Mouse (Mus musculus) limb, embryonic 11.5 days (tissue): ENCODE results near the gene Slc44a3. TPM values are rescaled to one million over a fixed set of nuclear protein-coding genes. Genes with fewer than 3 reads are reported as not detected.

Experiments used
- ATAC-seq: fragments of 200-750 bp; cut with Nextera tagmentation; 2 replicates; pipeline ENCODE4 v1.8.0; 2017; ENCODE audit warnings: low read depth; ENCODE audit not compliant: insufficient number of reproducible peaks, low FRiP score, low TSS enrichment
- DNase-seq: peaks from one replicate; pipeline ENCODE4 v3.0.0-alpha.2; 2015; ENCODE audit warnings: low spot score
- H3K27ac ChIP-seq: fragments of 300-500 bp; sonication (generic); replicated peaks from 2 replicates; pipeline ENCODE4 v1.5.1; 2014; ENCODE audit warnings: low read depth, mild to moderate bottlenecking, low read length
- H3K27me3 ChIP-seq: fragments of 300-500 bp; sonication (generic); 2 replicates; pipeline ENCODE4 v1.6.1; 2014; ENCODE audit warnings: mild to moderate bottlenecking, low read length, mixed read lengths; ENCODE audit not compliant: control insufficient read depth, insufficient read depth
- H3K36me3 ChIP-seq: fragments of 300-500 bp; sonication (generic); 2 replicates; pipeline ENCODE4 v1.6.1; 2014; ENCODE audit warnings: mild to moderate bottlenecking, low read length, moderate library complexity, mixed read lengths; ENCODE audit not compliant: control insufficient read depth, insufficient read depth
- H3K4me1 ChIP-seq: fragments of 300-500 bp; sonication (generic); 2 replicates; pipeline ENCODE4 v1.6.1; 2014; ENCODE audit warnings: low read length, mixed read lengths; ENCODE audit not compliant: control insufficient read depth, insufficient read depth
- H3K4me2 ChIP-seq: fragments of 300-500 bp; sonication (generic); 2 replicates; pipeline ENCODE4 v1.6.1; 2014; ENCODE audit warnings: low read depth, mild to moderate bottlenecking, moderate library complexity; ENCODE audit not compliant: severe bottlenecking
- H3K4me3 ChIP-seq: fragments of 300-500 bp; sonication (generic); 2 replicates; pipeline ENCODE4 v1.5.1; 2014; ENCODE audit warnings: low read depth, low read length
- H3K9ac ChIP-seq: fragments of 300-500 bp; sonication (generic); 2 replicates; pipeline ENCODE4 v1.6.1; 2014; ENCODE audit warnings: mild to moderate bottlenecking, low read length
- H3K9me3 ChIP-seq: fragments of 300-500 bp; sonication (generic); 2 replicates; pipeline ENCODE4 v1.6.1; 2016; ENCODE audit warnings: low read length; ENCODE audit not compliant: control insufficient read depth
- WGBS: fragments of 180-500 bp; shearing (Covaris S2); extraction: QIAGEN DNeasy Blood & Tissue Kit; methylation state at CpG from one replicate; pipeline ENCODE4 v1.1.7; 2014; 5-methylcytosine and 5-hydroxymethylcytosine counted together
- polyA plus RNA-seq: library from polyadenylated mRNA; unstranded; fragments of >200 nt; fragmentation: Nextera tagmentation; extraction: Ambion mirVana; gene quantifications from 2 replicates; pipeline ENCODE4 v1.2.1, GENCODE M21; 2014

The Slc44a3 gene
- polyA plus RNA-seq, 1 experiment from 2014 or later, result 0.75 TPM

GRCm38 (mm10) chr3:121429469-121429868, 102.7 kb downstream of the Slc44a3 start:
- no peaks in the 10 kb centered on the region for H3K9me3 ChIP-seq
- WGBS, result 79% methylated on average over 3 of the region's 3 CpGs
- H3K4me2 ChIP-seq, result no peak overlapping the region; the same call in 1 of the 2 replicates
- no peaks in the 10 kb centered on the region for H3K27me3 ChIP-seq
- ATAC-seq (no peak), DNase-seq (no peak)
- no peak overlapping the region for H3K27ac ChIP-seq
- no peak overlapping the region for H3K4me3 ChIP-seq
- H3K36me3 ChIP-seq, result 0 out of 2 replicates have a peak, but pooled peaks cover 2% of the 10 kb centered on the region
- H3K4me1 ChIP-seq, result peaks cover 32% of the 10 kb centered on the region
- no peak overlapping the region for H3K9ac ChIP-seq

GRCm38 (mm10) chr3:121428696-121429259, 103.4 kb downstream of the Slc44a3 start:
- WGBS, result 67% methylated on average over 11 of the region's 11 CpGs
- Histone ChIP-seq H3K4me1 (peaks cover 25% of the 10 kb centered on the region), H3K36me3 (0 out of 2 replicates have a peak, but pooled peaks cover 2% of the 10 kb centered on the region), H3K4me2 (peak overlapping the region; percentile 79), H3K27me3 (no peaks in the 10 kb centered on the region), H3K9me3 (no peaks in the 10 kb centered on the region), H3K4me3 (peak overlapping the region; percentile 79), H3K27ac (no peak overlapping the region), H3K9ac (peak overlapping the region; percentile 94; the same call in 1 of the 2 replicates)
- DNase-seq (no peak), ATAC-seq (no peak)

- peaks cover 20% of the 10 kb centered on the region for H3K4me1 ChIP-seq
- 0 out of 2 replicates have a peak, but pooled peaks cover 2% of the 10 kb centered on the region for H3K36me3 ChIP-seq
- H3K27ac ChIP-seq, result peak overlapping the region; percentile 97; the same call in 1 of the 2 replicates
- peak overlapping the region; percentile 79 for H3K4me3 ChIP-seq
- H3K27me3 ChIP-seq, result no peaks in the 10 kb centered on the region
- DNase-seq (peak; percentile 48), ATAC-seq (no peak)
- WGBS, result 9% methylated on average over 8 of the region's 8 CpGs
- H3K4me2 ChIP-seq, result peak overlapping the region; percentile 79
- peak overlapping the region; percentile 94 for H3K9ac ChIP-seq
- no peaks in the 10 kb centered on the region for H3K9me3 ChIP-seq
Measured at GRCm38 (mm10) chr3:121428230-121428629, 104.0 kb downstream of the Slc44a3 start.

GRCm38 (mm10) chr3:121427520-121427908, 104.7 kb downstream of the Slc44a3 start:
- Histone ChIP-seq H3K27me3 (no peaks in the 10 kb centered on the region), H3K9me3 (no peaks in the 10 kb centered on the region), H3K4me1 (peaks cover 15% of the 10 kb centered on the region), H3K4me2 (peak overlapping the region; percentile 79), H3K36me3 (0 out of 2 replicates have a peak, but pooled peaks cover 2% of the 10 kb centered on the region), H3K27ac (peak overlapping the region; percentile 97), H3K4me3 (peak overlapping the region; percentile 79), H3K9ac (peak overlapping the region; percentile 94)
- WGBS, result 0% methylated on average over 13 of the region's 13 CpGs
- ATAC-seq, result peak; percentile 58; the same call in 1 of the 2 replicates
- peak; percentile 88 for DNase-seq

GRCm38 (mm10) chr3:121426621-121427519, 105.3 kb downstream of the Slc44a3 start:
- peak; percentile 87 for DNase-seq
- Histone ChIP-seq H3K36me3 (no peaks in the 10 kb centered on the region), H3K4me3 (peak overlapping the region; percentile 79), H3K4me2 (peak overlapping the region; percentile 79), H3K9me3 (no peaks in the 10 kb centered on the region), H3K27ac (peak overlapping the region; percentile 97), H3K9ac (peak overlapping the region; percentile 94), H3K4me1 (peaks cover 9% of the 10 kb centered on the region), H3K27me3 (no peaks in the 10 kb centered on the region)
- ATAC-seq, result peak; percentile 72
- under 1% methylated on average over 83 of the region's 93 CpGs for WGBS

- Histone ChIP-seq H3K4me3 (peak within 1 kb of the TSS; percentile 79), H3K36me3 (no peaks in the 10 kb centered on the region), H3K9ac (peak within 1 kb of the TSS; percentile 94), H3K9me3 (no peaks in the 10 kb centered on the region), H3K27me3 (no peaks in the 10 kb centered on the region), H3K4me2 (peak within 1 kb of the TSS; percentile 89), H3K27ac (peak within 1 kb of the TSS; percentile 97), H3K4me1 (peaks cover 9% of the 10 kb centered on the region)
- ATAC-seq (peak; percentile 88), DNase-seq (peak; percentile 96)
- WGBS, result under 1% methylated on average over 38 of the region's 66 CpGs
Measured at GRCm38 (mm10) chr3:121425861-121426620, 106.2 kb downstream of the Slc44a3 start, which contains the start of gene Cnn3. TSS of gene Cnn3 (plus strand) at chr3:121426497.

GRCm38 (mm10) chr3:121422405-121422804, 109.8 kb downstream of the Slc44a3 start:
- H3K4me2 ChIP-seq, result no peak overlapping the region
- 90% methylated on average over 8 of the region's 8 CpGs for WGBS
- 0 out of 2 replicates have a peak, but pooled peaks cover 3% of the 10 kb centered on the region for H3K4me1 ChIP-seq
- no peak overlapping the region for H3K9ac ChIP-seq
- DNase-seq (no peak), ATAC-seq (no peak)
- no peak overlapping the region for H3K27ac ChIP-seq
- no peaks in the 10 kb centered on the region for H3K9me3 ChIP-seq
- no peaks in the 10 kb centered on the region for H3K36me3 ChIP-seq
- H3K27me3 ChIP-seq, result no peaks in the 10 kb centered on the region
- no peak overlapping the region for H3K4me3 ChIP-seq
